Mouse (Mus musculus) layer of hippocampus, adult 18-20 months (tissue): ENCODE data around the gene Susd6. TPM values are rescaled to one million over a fixed set of nuclear protein-coding genes. Genes with fewer than 3 reads are reported as not detected.

ENCODE experiments used
- DNase-seq, 2 experiments: peaks; one replicate each; pipeline ENCODE4 v3.0.0; 2022; ENCODE audit warnings: low spot score in 2 of 2
- total RNA-seq, 2 experiments: library from RNA; stranded (reverse); gene quantifications; 2 replicates each; pipeline ENCODE4 v1.2.3; 2021

The Susd6 gene
- total RNA-seq, 2 experiments from 2014 or later: 64.0 to 76.3 TPM

GRCm38 (mm10) chr12:80834901-80835570 lies 44.7 kb downstream of the Susd6 start:
- no peak for DNase-seq

DNA sequence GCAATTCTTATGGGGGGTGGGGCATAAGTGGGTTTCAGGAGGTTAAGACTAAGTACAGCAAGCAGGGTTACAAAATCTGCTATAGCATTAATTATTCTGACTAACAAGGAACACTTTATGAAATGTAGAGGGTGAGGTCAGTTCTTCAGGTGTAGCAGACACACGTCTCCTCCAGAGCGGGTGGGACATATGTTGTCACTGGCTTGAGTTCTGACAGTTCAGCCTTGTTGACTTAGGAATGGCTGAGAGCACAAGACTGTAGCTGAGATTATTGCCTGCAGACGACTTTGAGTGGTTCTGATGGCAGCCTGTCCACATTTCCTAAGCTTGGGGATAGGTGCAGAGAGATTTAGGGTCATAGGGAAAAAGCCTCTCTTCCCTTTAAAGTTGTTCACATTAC lies 47.3 kb downstream of the Susd6 start:
- no peak for DNase-seq

DNA sequence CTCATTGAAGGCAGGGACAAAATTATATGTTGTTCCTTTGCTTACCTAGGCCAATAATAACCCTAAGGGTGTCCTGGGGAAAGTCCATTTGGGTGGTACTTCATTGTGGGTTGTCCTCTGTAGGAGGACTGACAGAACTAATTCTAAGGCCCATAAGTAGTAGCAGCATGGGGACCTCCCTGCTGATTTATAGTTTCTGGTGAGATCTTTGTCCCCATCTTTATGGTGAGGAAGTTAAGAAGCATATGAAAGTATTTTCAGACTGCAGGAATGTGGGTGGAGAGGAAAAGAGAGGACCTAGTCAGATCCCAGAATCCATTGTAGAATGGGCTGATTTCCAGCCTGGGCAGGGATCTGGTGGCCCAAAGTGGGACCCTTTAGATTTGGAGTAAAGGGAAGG lies 48.0 kb downstream of the Susd6 start:
- DNase-seq: no peak

DNA sequence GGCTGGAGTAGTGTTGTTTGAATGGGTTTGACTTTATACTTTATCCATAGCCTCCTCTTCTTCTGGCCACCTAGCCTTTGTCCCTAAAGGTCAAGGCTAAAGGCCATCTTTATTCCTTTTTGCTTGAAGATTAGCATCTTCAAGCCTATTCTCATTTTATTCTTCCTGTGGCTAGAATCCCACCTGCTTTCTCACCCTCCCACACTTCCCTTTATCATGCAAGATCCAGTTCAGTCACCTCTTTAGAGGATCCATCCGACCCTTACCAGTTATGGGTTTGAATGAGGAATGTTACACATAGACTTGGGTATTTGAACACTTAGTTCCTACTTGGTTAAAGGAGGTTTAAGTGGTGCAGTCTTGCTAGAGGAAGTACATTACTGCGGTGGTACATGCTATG lies 48.5 kb downstream of the Susd6 start:
- no peak for DNase-seq

DNA sequence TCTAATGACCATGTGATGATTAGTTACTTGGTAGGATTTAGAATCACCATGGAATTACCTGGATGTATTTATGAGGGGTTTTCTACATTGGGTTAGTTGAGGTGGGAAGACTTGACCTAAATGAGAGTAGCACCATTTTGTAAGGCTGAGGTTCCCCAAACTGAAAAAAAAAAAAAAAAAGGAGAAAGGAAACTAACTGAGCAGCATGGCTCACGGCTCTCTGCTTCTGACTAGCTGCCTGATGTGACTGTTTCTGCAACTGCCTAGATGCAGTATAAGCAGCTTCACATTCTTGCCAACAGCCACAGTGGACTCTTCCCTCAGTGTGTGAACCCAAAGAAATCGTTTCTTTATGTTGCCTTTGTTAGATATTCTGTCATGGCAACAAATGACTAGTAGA lies 49.3 kb downstream of the Susd6 start:
- no peak for DNase-seq

DNA sequence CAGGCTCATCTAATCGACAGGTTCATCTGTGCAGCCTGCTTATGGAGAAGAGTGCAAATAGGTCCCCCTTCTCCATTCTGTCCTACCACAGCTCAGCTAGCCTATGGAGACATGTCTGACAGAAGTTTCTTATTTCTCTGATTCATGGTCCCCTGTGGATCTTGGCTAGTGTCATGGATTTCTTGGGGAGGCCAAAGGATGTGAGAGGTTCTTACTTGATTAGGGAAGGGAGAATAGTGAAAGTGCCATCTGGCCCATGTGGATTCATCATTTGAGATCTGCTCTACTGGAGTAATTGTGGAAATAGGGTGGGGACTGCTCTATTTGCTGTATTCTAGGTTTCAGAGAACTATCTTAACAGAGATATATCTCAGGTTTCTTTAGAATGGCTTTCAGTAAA lies 51.3 kb downstream of the Susd6 start:
- no peak for DNase-seq

DNA sequence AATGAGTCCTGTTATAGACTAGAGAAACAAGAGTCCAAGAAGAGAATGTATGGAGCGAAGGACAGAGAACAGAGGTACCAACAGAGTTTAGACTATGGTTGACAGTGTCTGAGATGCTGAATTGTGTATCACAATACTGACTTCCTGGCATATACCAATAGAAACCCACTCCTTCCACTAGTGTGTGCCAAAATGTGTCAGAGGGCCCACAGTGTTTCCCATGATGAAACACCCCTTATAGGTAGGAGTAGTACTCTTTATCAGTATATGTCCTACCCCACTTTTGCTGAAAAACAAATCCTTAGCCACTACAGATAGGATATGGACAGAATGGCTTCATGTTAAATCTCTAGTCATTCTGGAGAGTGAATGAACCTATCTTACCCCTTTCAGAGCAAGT lies 52.3 kb downstream of the Susd6 start:
- no peak for DNase-seq

GRCm38 (mm10) chr12:80843236-80843635 lies 52.9 kb downstream of the Susd6 start:
- DNase-seq: no peak

DNA sequence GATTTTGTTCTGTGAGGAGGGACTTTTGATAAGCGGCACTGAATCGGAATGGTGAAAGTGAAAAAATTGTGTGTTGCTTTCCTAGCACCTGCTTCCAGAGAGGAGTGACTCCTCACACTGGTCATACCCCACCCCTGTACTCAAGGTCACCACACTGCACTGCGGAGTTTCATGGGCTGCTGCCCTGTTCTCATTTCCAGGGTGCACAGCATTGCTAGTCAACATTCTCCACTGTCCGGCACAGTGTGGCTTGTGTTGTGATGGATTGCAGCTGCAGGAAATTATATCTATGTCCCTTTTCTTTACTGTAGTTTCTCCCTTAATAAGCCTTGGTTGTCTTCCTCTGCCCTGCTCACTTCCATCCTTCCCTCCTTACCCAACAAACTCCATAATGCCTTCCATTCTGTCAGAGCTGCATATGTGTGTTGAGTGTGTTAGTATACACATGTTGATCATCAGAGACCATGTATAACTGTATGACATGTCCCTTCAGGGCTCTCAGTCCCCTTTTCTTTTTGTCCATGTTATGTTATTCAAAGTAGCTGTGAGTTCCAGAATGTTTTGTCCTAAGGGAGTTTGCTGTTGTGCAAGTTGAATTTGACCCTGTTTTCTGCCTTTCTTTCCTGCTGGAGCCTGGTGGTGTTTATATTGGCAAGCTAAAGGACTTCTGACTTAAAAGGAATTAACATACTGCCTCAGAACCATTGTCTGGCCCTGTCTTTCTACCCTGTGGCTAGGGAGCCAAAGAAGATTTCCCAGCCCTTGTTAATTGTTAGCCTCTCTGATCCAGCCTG lies 53.5 kb downstream of the Susd6 start:
- no peak for DNase-seq

DNA sequence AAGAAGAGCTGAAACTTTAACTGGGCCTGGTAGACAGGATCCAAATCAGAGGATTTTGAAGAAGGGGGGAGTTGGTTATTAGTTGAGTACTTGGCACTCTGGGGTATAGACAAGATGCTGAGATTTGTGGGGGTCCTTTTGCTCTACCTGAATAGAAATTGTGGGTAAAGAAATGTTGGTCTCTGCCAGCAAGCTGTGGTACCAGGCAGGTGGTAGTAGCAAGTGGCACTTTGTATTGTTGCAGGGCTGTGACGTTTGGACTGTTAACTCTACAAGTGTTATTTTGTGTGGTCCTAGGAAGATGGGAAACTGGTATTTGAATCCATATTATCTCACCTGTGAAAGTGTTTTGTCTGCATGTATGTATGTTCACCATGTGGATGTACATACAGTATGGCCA lies 55.6 kb downstream of the Susd6 start:
- no peak for DNase-seq

- no peak for DNase-seq
Observed at GRCm38 (mm10) chr12:80846861-80847268, 56.6 kb downstream of the Susd6 start.

- DNase-seq: no peak
Observed at GRCm38 (mm10) chr12:80852001-80852400, 61.7 kb downstream of the Susd6 start.

DNA sequence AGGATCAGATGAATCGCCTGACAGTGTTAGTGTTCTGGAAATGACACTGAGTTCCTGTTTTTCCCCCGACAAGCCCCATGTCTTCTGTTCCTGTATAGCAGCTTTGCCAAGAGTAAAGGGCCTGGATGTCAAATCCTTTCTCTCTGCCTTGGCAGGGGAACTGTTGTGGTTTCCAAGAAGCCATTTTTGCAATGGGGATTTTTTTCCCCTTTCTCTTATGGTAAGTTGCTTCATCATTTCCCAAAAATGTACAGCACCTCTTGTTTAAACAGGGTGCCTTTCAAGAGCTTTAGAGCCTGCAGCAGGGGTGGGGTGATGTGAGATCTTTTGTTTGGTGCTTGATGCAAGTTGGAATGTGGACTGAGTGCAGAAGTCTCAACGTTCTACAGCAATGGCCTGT lies 63.4 kb downstream of the Susd6 start:
- no peak for DNase-seq

DNA sequence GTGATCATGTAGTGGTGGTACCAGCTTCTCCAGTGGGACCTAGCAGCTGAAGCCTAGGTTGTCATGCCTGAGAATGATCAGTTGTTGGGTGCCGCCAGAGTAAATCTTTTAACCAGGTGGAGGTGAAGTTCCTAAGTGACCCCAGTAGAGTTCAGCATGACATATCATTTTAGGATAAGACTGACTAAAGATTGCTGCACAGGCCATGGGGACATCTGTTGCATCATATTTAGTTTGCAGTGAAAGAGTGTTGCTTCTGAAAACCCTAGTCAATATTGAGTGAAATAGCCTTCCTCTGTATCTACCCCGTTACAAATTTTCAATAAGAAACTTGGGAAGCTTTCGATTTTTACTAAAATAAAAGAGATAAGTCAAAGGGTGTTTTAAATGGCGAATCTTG lies 64.4 kb downstream of the Susd6 start:
- DNase-seq: no peak

DNA sequence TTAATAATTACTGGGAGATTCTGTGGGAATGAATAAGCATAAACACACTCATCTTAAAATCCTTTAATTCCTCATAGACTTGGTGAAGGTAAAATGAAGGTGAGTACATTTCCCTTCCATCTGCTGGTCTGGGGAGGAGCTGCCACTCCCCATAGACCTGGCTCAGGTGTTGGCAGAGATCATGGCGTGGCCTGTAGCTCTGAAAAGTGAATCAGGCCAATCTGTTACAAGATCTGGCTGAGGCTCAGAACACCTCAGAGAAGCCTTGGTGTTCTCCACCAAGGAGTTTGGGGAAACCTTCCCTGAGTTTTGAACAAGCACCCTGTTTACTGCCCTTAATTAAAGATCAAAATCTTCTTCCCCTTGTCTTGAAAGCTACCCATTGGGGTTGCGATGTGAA lies 64.8 kb downstream of the Susd6 start:
- no peak for DNase-seq

DNA sequence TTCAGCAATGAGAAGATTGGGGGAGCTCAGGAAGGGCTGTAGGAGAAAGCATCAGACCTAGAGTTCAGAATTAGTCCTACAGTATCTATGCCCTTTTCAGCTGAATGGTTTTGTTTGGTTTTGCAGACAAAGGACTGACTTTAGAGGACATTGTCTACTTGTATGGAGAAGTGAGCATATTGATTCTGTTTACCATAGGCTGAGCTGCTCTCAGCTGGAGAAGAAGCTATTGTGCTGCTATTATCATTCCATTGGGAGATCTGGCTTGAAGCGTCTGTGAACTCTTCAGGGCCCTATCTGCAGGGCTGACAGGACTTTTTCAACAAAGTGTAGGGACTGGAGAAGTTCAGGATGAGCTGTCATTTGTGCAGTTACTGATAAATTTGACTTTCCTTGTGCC lies 65.3 kb downstream of the Susd6 start:
- DNase-seq: no peak

- DNase-seq: no peak
Observed at GRCm38 (mm10) chr12:80857636-80858293, 67.5 kb downstream of the Susd6 start.

- DNase-seq: no peak
Observed at GRCm38 (mm10) chr12:80858307-80858706, 68.0 kb downstream of the Susd6 start.

GRCm38 (mm10) chr12:80861916-80862315 lies 71.6 kb downstream of the Susd6 start:
- no peak for DNase-seq

DNA sequence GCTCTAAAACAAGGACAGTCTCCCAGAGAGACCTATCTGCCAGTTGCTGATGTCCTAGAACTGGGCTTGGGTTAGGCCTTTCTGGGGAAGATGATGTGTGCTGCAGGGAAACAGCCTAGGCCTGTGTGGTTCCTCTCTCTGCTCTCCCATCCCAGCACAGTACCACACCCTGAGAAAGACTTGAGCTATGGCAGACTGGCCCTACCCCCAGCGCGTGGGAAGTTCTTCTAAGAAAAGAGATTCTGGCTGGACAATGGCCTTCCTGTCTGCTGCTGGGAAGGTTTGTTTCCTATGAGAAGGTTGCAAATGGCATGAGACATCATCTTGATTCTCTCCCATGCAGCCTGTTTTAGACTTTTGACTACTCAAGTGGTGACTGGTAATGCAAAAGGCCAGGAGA lies 73.1 kb downstream of the Susd6 start:
- DNase-seq: no peak

- DNase-seq: no peak
Observed at GRCm38 (mm10) chr12:80865175-80865574, 74.9 kb downstream of the Susd6 start.

DNA sequence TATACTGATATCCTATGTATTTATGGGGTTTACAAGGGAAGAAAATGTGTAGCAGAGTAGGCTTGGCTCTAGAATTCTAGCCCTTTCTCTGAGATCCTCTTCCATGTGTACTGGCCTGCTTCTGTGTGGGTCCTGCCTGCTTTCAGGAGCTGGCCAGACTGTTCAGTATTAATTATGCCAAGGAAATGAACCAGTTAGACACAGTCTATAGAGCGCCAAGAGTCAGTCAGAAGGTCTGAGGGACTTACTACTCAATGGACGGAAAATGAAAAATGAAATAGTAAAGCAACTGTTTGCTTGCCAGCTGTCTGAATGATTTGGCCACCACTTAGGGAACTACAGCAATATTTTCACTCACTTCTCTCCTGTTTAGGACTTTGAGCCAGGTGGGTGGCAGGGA lies 75.7 kb downstream of the Susd6 start:
- DNase-seq: no peak
